Mouse (Mus musculus) spleen, adult 2 months (tissue): ENCODE measurements at regions not wholly inside any gene's neighbourhood (a gene's known extent, or its start where the extent isn't known, plus 50 kb on each side); places are given as distances from the start of the nearest gene placed in this dataset.
"Not testable (repeated sequence)": the region's sequence is repeated elsewhere in the genome, so short reads cannot be mapped to it uniquely, and the experiment has no call there.

Experiments used
- CTCF ChIP-seq: fragments of 200-500 bp; IDR thresholded peaks from 2 replicates; pipeline ENCODE4 v1.5.1; 2011; ENCODE audit warnings: mild to moderate bottlenecking, inconsistent platforms; ENCODE audit not compliant: insufficient read depth, insufficient read length, insufficient replicate concordance; ENCODE audit errors: extremely low read depth
- POLR2A ChIP-seq: fragments of 200-500 bp; IDR thresholded peaks from 2 replicates; pipeline ENCODE4 v1.6.1; 2011; ENCODE audit warnings: low read depth, low read length, inconsistent platforms

- TF ChIP-seq CTCF, POLR2A: not testable (repeated sequence)
Measured at GRCm38 (mm10) chr2:114773723-114774122, 119.0 kb upstream of the Dph6 start.
